Mouse (Mus musculus) lung, postnatal 0 days (tissue): Measurements from ENCODE around the gene Gm20388. TPM values are rescaled to one million over a fixed set of nuclear protein-coding genes. Genes with fewer than 3 reads are reported as not detected.

Experiments
- ATAC-seq: fragments of 200-750 bp; cut with Nextera tagmentation; 2 replicates; pipeline ENCODE4 v1.8.0; 2017; ENCODE audit warnings: moderate library complexity
- DNase-seq: peaks from one replicate; pipeline ENCODE4 v3.0.0-alpha.2; 2016; ENCODE audit warnings: low spot score
- H3K27ac ChIP-seq: fragments of 300-500 bp; sonication (generic); 2 replicates; pipeline ENCODE4 v1.5.1; 2014; ENCODE audit warnings: antibody characterized with exemption, mild to moderate bottlenecking, low read length, mixed read lengths
- H3K27me3 ChIP-seq: fragments of 300-500 bp; sonication (generic); replicated peaks from 2 replicates; pipeline ENCODE4 v1.6.1; 2014; ENCODE audit warnings: low read length, mixed read lengths; ENCODE audit not compliant: insufficient read depth
- H3K36me3 ChIP-seq: fragments of 300-500 bp; sonication (generic); 2 replicates; pipeline ENCODE4 v1.6.1; 2014; ENCODE audit warnings: low read length, mixed read lengths; ENCODE audit not compliant: insufficient read depth
- H3K4me1 ChIP-seq: fragments of 300-500 bp; sonication (generic); 2 replicates; pipeline ENCODE4 v1.6.1; 2014; ENCODE audit warnings: antibody characterized with exemption, low read depth, low read length, mixed read lengths; ENCODE audit not compliant: insufficient read depth
- H3K4me2 ChIP-seq: fragments of 300-500 bp; sonication (generic); replicated peaks from 2 replicates; pipeline ENCODE4 v1.6.1; 2014; ENCODE audit warnings: low read depth, mild to moderate bottlenecking, low read length, moderate library complexity, mixed read lengths
- H3K4me3 ChIP-seq: fragments of 300-500 bp; sonication (generic); 2 replicates; pipeline ENCODE4 v1.5.1; 2014; ENCODE audit warnings: low read depth, low read length
- H3K9ac ChIP-seq: fragments of 300-500 bp; sonication (generic); replicated peaks from 2 replicates; pipeline ENCODE4 v1.6.1; 2014; ENCODE audit warnings: low read depth, mild to moderate bottlenecking
- H3K9me3 ChIP-seq: fragments of 300-500 bp; sonication (generic); 2 replicates; pipeline ENCODE4 v1.6.1; 2016; ENCODE audit warnings: low read length, mixed read lengths
- CTCF ChIP-seq: IDR thresholded peaks from 2 replicates; pipeline ENCODE4 v1.5.1; 2016; ENCODE audit warnings: antibody characterized with exemption, mild to moderate bottlenecking
- EP300 ChIP-seq: IDR thresholded peaks from 2 replicates; pipeline ENCODE4 v1.6.1; 2016; ENCODE audit warnings: antibody characterized with exemption, mild to moderate bottlenecking, control low read depth
- WGBS: fragments of 180-500 bp; shearing (Covaris S2); extraction: QIAGEN DNeasy Blood & Tissue Kit; methylation state at CpG from one replicate; pipeline ENCODE4 v1.1.7; 2014; 5-methylcytosine and 5-hydroxymethylcytosine counted together
- polyA plus RNA-seq: library from polyadenylated mRNA; unstranded; fragments of >200 nt; fragmentation: Nextera tagmentation; extraction: Ambion mirVana; gene quantifications from 2 replicates; pipeline ENCODE4 v1.2.1, GENCODE M21; 2015

Gene Gm20388
- polyA plus RNA-seq, 1 experiment from 2014 or later, result not detected

DNA sequence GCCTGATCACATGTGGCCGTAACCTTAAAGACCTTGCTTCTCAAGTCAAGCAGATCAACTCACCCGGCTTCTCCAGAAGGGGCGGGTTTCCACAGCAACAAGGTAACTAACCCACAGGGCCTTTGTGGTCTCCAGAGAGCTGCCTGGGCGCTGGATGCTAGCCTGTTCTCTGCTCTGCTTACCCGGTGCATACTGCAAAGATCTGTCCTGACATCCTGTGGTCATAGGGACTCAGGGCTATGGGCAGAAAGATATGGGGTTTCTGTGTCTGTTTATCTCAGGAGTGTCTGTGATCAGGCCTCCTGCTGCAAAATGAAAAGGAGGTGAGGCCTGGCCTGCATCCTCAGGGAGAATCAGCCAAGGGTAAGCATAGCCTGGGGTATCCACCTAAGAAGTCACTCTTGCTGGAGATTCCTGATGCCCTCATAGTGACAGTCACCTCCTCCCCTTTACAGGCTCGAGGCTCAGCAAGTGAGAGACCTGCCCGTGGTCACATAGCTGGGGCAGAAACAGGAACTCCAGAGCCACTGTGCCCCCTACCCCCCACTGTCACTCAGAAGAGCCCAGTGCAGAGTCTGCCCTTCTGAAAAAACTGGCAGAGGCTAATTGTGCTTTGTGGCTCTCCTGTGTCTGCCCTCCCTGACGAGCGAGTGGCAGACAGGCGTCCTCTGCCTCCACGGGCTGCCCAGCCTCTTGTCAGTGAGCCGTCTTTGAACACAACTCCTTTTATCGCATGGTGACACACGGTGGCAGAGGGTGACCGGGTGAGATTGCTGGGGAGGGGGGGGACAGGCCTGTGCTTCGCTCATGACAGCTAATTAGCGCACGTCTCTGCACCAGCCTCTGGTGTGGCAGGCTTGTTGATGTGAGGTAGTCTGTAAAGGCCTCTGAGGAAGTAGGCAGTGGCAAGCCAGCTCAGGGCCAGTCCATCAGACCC lies 383.0 kb downstream of the Gm20388 start:
- no peaks in the 10 kb centered on the region for H3K9me3 ChIP-seq
- H3K36me3 ChIP-seq, result no peaks in the 10 kb centered on the region
- WGBS, result 52% methylated on average over 18 of the region's 18 CpGs
- ATAC-seq (no peak), DNase-seq (no peak)
- no peak overlapping the region for H3K4me2 ChIP-seq
- H3K27me3 ChIP-seq, result no peaks in the 10 kb centered on the region
- TF ChIP-seq EP300, result no peak
- no peak for TF ChIP-seq CTCF
- no peak overlapping the region for H3K27ac ChIP-seq
- H3K4me3 ChIP-seq, result no peak overlapping the region
- peaks cover 5% of the 10 kb centered on the region; the same call in 1 of the 2 replicates for H3K4me1 ChIP-seq
- H3K9ac ChIP-seq, result no peak overlapping the region

GRCm38 (mm10) chr8:120294982-120295870 lies 384.6 kb downstream of the Gm20388 start:
- H3K9ac ChIP-seq, result no peak overlapping the region
- no peaks in the 10 kb centered on the region for H3K36me3 ChIP-seq
- no peak overlapping the region for H3K27ac ChIP-seq
- H3K4me3 ChIP-seq, result no peak overlapping the region
- no peak overlapping the region for H3K4me2 ChIP-seq
- ATAC-seq (peak; percentile 13; the same call in 1 of the 2 replicates), DNase-seq (no peak)
- TF ChIP-seq EP300, result no peak
- TF ChIP-seq CTCF, result no peak
- WGBS, result 45% methylated on average over 16 of the region's 17 CpGs
- no peaks in the 10 kb centered on the region for H3K9me3 ChIP-seq
- no peaks in the 10 kb centered on the region; the same call in 1 of the 2 replicates for H3K4me1 ChIP-seq
- H3K27me3 ChIP-seq, result no peaks in the 10 kb centered on the region

- WGBS, result 46% methylated on average over 5 of the region's 5 CpGs
- no peak overlapping the region for H3K4me3 ChIP-seq
- no peaks in the 10 kb centered on the region for H3K36me3 ChIP-seq
- TF ChIP-seq EP300 (no peak), CTCF (no peak)
- H3K9ac ChIP-seq, result no peak overlapping the region
- DNase-seq, result no peak
- H3K9me3 ChIP-seq, result no peaks in the 10 kb centered on the region
- ATAC-seq, result no peak
- no peaks in the 10 kb centered on the region for H3K4me1 ChIP-seq
- no peaks in the 10 kb centered on the region for H3K27me3 ChIP-seq
- no peak overlapping the region for H3K27ac ChIP-seq
- H3K4me2 ChIP-seq, result no peak overlapping the region
Observed at GRCm38 (mm10) chr8:120297000-120297399, 386.4 kb downstream of the Gm20388 start.

- no peaks in the 10 kb centered on the region for H3K36me3 ChIP-seq
- ATAC-seq (no peak), DNase-seq (no peak)
- no peak overlapping the region for H3K4me2 ChIP-seq
- H3K4me3 ChIP-seq, result no peak overlapping the region
- H3K9ac ChIP-seq, result no peak overlapping the region
- H3K27me3 ChIP-seq, result no peaks in the 10 kb centered on the region
- no peak for TF ChIP-seq CTCF
- no peak for TF ChIP-seq EP300
- H3K4me1 ChIP-seq, result no peaks in the 10 kb centered on the region
- H3K27ac ChIP-seq, result no peak overlapping the region
- no peaks in the 10 kb centered on the region for H3K9me3 ChIP-seq
- WGBS, result 59% methylated on average over 22 of the region's 22 CpGs
Observed at GRCm38 (mm10) chr8:120298601-120299532, 388.2 kb downstream of the Gm20388 start.

- H3K27ac ChIP-seq, result no peak overlapping the region
- WGBS, result 7% methylated on average over 13 of the region's 13 CpGs
Observed at GRCm38 (mm10) chr8:120300601-120301141, 390.0 kb downstream of the Gm20388 start.

More at GRCm38 (mm10) chr8:120300601-120301141, 390.0 kb downstream of the Gm20388 start:
- ATAC-seq, result peak; percentile 89
- no peaks in the 10 kb centered on the region for H3K9me3 ChIP-seq
- no peaks in the 10 kb centered on the region for H3K36me3 ChIP-seq
- no peaks in the 10 kb centered on the region for H3K4me1 ChIP-seq
- H3K27me3 ChIP-seq, result no peaks in the 10 kb centered on the region
- no peak overlapping the region for H3K4me3 ChIP-seq
- TF ChIP-seq CTCF (peak; percentile 96), EP300 (no peak; the same call in 1 of the 2 replicates)
- no peak overlapping the region for H3K9ac ChIP-seq
- DNase-seq, result peak; percentile 90
- 0 out of 2 replicates have a peak overlapping the region, but pooled peaks have one; percentile 23 for H3K4me2 ChIP-seq
